Mouse (Mus musculus) frontal cortex, postnatal 10 days (tissue): ENCODE results near the gene Ciz1.
"Not testable (repeated sequence)": the region's sequence is repeated elsewhere in the genome, so short reads cannot be mapped to it uniquely, and the experiment has no call there.

Source experiments
- DNase-seq, 2 experiments: peaks; one replicate each; pipeline ENCODE4 v3.0.0; 2022; ENCODE audit warnings: low spot score in 2 of 2, mixed read lengths in 1 of 2

Ciz1 gene

DNA sequence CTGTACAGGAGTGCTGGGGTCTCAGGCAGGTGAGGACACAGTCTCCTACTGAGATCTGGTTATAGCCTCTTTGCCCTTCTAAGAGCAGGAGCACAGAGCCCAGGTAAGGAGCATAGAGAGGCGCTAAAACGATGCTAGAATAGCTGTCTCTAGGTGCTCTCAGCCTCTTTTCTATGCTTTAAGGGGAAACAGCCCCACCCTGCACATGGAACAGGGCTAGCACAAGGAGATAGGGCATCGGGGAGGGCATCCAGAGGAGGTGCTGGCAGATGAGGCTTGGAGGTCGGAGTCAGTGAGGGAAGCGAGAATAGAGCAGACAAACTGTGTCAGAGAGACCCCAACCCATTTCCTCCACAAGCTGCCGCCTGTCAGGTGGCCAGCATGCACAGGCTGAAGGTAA is 5.1 kb upstream of the Ciz1 start:
- no peak for DNase-seq

DNA sequence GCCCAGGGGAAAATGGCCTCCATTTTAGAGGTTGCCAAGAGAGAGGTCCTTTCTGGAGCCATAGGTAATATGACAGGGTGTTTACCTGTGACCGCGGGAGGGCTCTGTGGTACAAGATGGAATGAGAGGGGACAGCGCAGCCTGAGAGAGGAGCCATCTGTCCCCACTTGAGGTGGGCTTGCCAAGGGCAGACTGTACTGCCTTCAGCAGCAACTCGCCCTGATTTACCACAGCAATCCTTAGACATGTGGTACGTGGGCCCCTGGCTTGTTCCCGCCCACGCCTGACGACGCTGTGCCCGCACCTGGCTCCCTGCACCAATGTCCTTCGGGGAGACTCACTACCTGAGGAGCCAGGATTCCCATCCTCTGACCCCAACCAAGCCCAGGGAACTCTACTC is 3.8 kb upstream of the Ciz1 start:
- DNase-seq: no peak

DNA sequence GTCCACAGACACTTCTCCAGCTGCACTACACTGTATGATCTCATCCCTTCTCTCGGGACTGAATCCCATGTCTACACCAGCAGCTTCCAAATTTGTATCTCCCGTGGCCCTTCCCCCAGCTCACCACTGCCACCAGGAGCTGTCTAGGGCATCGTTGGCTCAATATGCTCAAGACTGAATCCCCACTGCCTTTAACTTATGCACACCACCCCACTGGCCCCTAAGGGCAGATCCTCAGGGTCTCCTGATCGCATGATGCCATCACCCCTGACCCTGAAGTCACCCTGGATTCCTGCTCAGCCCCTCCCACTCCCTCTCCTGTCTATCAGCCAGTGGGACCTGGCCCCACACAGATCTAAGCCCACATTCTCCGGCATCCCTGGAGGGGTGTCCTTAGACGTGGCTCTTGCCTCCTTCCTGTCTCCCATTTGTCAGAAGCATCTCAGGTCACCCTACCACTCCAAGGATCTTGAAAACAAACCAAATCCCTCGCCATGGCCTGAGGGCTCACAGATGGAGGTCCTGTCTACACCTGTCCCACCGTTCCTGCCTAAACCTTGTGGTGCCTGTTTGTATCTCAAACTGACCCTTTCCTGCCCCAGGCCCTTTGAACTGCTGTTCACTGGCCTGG is 2.4 kb upstream of the Ciz1 start:
- no peak for DNase-seq

DNA sequence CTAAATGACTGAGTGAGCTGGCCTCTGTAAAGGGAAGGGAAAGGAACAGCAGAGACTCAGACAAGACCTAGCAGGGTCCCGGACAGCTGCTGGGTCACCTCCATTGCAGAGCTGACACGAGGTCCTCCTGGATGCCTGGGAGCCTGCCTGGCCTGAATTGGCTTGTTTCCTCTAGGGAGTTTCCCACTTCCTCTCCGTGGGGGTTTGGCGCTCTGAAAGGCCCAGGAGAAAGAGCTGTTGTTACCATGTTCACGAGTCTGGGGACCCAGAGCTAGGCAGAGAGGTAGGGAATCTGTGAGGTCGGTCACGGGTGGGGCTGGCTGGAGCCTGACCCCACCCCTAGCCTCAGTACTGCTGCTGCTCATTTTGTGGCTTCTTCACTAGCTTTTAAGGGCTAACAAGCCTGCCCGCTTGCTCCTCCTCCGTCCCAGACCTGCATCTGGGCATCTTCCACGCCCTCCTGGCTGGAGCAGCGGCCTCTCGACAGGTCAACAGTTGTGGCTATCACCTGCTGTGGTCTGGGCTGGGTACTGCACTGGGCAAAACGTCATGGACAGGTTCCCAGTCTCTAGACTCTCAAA is 1.6 kb upstream of the Ciz1 start:
- no peak for DNase-seq

DNA sequence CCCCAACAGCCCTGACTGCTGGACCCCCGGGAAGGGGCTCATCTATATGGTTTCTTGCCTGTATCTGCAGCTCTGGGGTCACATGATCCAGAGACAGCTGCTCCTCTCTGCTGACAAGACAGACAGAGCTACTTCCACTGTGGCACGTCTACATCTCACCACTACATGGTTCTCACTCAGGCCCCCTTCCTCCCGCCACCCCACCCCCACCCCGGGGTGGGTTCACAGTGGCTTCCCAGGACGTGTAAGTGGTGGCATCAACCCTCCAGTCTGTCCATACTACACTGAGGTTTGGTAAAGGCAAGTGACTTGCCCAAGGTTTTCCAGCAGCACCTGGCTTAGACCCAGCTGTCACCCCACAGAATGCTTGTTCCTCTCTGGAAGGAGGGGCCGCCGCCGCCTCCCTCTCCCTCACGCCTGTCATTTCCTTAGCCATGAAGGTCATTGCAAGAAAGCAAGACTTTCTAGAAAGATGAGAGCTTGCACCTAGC is 611 bp upstream of the Ciz1 start:
- no peak for DNase-seq

DNA sequence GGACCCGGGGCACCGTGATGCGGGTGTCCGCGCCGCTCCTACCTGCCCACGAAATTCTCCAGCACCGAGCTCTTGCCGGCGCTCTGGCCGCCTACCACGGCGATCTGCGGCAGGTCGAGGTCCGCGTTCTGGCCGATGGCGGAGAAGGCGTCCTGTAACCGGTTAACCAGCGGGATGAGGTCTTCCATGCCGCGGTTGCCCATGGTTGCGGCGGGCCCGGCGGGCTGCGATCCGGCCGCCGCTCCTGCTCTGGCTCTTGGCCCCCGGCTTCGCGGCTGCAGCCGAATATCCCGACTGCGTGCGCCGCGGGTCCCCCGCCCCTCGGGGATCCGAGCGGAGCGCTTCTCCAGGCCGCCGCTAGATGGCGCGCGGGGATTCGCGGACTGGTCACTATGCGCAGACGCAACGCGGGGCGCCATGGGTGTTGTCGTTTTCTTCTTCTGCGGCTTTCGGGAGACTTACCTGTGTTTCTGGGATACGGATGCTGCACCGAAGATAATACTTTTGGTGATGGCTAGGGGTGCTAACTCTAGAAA is 948 bp downstream of the Ciz1 start, which contains the start of gene Dnm1:
Gene Dnm1 (minus strand): TSS at position 332 of the 536 bp plus-strand sequence.
- peak; percentile 86 to 92 for DNase-seq

DNA sequence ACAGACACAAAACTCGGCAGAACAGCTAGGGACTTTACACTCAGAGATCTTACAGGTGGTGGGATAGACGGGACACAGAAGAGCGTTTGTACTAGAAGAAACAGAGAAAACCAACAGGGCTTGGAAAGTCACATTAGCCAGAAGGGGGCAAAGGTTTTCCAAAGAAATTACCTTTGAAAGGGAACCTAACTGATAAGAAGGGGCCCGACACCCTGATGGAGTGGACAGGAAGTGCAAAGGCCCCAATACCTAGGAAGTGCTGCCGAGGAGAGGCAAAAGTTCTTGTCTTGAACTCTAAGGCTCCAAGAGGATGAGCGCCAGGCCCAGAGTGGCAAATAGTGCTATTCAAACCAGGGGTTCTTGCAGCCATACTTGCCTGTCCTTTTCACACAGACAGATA is 1.7 kb downstream of the Ciz1 start:
- DNase-seq: no peak

DNA sequence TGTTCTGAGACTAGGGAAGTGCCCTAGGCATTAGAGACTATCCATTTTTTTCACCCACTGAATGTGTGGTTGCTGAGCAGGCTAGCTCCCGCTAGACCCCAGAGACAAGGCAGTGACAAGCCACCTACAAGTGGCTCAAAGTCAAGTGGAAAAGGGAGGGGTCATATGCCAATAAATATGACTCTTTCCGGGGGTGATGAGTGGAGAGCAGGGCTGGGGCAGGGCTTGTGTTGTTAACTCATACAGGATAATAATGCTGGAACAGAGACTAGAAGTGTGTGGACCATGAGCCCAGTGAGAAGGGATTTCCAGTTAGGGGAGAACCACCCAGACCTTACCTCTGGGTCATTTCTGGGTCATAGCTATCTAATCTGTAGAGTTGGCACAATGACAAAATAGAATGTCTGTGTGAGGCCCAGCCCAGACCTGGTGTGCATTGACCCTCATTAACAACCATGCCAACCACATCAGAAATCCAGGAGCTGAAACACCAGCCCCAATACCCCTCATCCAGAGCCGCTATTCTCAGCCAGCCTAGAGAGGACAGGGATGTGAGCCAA is 2.3 kb downstream of the Ciz1 start:
- no peak for DNase-seq

DNA sequence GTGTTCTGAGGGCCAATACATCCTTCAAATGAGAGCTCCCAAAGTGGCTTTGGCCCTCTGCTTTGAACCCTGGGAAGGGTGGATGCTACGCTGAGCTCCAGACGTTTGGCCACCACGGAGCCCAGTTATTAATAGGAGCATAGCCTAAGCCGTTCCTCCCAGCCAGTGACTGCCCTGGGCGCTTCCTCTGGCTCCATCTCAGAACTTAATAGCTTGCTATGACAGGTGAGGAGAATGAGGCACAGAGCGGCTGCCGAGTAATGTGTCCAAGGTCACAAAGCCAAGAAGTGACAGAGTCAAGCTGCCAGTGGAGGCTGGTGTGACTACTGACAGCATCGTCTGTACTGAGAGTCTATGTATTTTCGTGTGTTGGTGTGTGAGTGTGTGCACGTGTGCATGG is 4.1 kb downstream of the Ciz1 start:
- no peak for DNase-seq

DNA sequence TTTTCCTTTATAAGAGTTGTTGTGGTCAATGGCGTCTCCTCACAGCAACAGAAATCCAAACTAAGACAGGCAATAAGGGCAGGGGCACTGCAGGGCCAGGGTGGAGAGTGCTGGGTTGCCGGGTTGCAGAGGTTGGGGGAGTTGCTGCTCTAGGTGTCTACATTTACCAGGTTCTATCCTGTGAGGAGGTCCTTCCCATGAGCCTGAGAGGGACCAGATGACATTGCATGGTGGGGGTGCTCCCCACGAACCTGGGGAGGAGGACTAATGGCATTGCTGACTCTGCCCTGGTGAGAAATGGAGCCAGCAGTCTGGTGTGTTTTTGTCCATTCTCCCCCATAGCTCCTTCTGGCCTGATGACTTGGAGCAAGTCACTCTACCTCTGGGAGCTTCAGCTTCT is 5.6 kb downstream of the Ciz1 start:
- no peak for DNase-seq

DNA sequence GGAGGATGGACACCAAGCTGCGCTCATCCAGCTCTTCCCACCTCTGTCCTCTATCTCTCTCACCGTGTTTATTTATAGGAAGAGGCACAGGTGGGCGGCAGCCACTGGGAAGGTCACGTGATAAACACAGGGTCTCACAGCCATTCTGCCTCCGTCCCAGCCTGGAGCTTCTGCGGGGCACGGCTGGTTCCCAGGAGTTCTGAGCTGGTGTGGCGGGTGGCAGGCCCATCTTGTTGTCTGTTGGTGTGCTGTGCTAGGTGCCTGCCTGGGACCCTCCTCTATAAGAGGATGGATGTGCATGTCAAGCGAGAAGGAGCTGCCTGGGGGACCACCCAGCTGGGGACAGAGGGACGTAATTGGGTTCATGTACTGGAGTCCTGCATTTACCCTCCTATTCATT is 6.3 kb downstream of the Ciz1 start:
- DNase-seq: no peak

DNA sequence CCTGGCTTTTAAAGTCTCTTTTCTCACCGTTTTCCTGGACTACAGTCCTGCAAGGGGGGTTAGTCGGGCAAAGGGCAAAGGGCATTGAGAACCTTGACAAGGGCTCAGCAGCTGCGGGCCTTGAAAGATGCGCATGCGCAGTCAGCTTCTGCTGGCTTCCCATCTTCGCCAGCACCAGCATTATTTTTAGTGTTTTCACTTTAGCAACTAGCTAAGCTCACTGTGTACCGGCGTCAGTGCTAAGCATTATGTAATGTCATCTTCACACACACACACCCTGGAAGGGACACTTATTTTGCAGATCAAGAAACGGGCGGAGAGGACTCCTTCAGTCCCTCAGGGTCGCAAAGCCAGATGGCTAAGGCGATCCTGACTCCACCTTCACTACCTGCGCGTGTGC is 8.6 kb downstream of the Ciz1 start:
- peak in 1 of 2 experiments; percentile 64 for DNase-seq

DNA sequence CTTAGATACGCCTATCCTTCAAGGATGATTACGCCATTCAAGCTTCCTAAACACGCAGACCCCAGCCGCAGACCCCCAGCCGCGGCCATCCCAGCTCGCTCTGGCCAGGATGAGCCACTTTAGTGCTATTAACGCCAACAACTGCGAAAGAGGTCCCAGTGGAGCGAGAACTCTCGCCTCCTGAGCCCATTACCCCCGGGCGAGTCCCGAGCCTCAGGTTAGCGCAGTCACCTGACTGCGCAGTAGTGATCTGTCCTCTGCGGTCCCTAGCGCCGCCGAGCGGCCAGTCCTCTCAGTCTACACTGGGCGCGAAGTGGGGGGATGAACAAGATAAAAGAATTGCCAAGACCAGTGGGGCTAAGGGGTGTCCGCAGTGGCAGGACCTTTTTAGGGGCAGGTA is 9.3 kb downstream of the Ciz1 start:
- DNase-seq: peak in 1 of 2 experiments; percentile 67

DNA sequence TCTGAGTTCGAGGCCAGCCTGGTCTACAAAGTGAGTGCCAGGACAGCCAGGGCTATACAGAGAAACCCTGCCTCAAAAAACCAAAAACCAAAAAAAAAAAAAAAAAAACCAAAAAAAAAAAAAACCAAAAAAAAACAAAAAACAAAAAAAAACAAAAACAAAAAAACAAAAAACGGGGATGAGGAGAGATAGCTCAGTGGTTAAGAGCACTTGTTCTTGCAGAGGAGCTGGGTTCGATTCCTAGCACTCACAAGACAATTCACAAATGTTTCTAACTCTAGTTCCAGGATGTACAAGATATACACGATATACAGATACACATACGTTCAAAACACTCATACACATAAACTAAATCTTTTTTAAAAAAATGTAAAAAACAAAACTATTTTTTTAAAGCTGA is 10.1 kb downstream of the Ciz1 start:
- not testable (repeated sequence) for DNase-seq

DNA sequence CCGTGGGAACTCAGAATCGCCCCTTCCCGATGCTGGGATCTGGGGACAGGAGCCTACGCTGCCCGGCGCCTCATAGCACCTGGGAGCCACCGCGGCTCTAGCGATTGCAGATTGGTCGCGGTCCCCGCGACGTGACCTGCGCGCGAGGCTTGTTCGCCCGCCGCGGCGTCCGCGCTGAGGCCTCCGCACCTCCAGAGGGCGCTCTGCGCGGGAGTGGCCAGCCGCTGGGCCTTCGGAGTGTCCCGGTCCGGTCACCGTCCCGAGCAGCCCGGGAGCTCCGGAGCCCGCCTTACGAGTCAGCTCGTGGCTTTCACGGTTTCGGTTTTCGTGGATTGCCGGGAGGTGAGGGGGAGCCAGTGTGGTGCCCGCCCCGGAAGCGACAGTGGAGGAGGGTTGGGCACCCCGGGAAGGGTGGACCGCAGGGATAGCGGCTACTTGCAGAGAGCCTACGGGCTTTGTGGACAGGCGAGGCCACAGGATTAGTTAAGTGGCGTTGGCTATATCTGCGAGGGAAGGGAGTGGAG is 10.8 kb downstream of the Ciz1 start:
- peak; percentile 80 to 88 for DNase-seq

DNA sequence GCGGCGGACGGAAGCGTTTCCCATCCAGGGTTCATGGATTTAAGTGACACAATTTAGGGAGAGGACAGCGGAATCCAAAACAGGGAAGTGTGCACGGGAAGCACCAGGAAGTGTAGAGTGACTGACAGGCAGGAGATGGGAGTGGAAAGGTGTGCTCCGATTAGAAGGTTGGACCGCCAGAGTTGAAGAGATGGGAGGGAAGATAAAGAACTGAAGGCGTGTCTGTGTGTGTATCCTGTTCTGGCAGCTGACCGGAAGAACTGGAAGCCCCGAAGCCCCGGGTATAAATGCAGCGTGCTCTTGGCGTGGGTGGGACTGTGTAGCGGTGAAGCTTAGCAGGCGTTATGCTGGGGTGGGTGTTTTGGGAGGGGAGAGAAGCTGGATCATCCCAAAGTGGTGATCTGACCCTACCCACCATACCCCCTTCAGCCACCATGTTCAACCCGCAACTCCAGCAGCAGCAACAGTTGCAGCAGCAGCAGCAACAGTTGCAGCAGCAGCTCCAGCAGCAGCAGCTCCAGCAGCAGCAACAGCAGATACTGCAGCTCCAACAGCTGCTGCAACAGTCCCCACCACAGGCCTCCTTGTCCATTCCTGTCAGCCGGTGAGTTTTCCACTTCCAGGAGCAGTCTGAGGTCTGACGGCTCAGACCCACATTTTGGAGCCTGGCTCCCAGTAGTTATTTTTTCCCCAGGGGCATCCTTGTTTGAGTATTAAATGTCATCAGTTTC is 11.4 kb downstream of the Ciz1 start:
- DNase-seq: no peak

DNA sequence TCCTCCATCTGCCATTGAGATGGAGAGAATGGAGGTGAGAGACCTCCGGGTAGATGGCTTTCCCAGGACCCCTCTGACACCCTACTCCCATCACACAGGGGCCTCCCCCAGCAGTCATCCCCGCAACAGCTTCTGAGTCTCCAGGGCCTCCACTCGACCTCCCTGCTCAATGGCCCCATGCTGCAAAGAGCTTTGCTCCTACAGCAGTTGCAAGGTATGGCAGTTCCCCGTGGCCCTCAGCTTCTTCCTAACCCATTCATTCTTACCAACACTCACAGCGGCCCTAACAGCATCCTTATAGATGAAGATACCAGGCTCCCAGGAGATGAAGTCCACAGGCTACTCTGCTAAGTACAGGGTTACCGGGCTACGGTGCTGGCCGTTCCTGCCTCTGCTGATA is 12.0 kb downstream of the Ciz1 start:
- no peak for DNase-seq

DNA sequence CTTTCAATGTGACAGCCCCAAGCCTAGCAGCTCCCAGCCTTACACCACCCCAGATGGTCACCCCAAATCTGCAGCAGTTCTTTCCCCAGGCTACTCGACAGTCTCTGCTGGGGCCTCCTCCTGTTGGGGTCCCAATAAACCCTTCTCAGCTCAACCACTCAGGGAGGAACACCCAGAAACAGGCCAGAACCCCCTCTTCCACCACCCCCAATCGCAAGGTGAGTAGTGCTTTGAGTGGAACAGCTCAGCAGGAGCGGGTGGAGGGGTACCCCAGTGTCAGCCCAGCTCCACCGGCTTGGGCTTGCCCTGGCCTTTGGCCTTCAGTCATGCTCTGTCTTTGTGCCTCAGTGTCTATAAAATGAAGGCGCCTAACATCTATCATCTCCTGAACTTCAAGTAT is 15.2 kb downstream of the Ciz1 start:
- DNase-seq: no peak

DNA sequence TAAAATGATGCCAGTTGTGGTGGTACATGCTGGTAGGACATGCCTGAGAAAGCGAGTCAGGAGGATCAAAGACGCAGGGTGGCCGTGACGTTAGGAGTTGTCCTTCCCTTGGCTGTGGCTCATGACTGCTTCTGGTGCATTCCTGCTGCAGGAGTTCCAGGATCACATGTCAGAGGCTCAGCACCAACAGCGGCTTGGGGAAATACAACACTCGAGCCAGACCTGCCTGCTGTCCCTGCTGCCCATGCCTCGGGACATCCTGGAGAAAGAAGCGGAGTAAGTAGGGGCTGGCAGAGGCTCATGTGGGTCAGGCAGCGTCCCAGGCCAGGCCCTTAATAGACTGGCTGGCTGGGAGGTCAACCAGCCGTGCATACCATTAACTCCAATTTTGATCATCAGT is 22.1 kb downstream of the Ciz1 start:
- DNase-seq: no peak

DNA sequence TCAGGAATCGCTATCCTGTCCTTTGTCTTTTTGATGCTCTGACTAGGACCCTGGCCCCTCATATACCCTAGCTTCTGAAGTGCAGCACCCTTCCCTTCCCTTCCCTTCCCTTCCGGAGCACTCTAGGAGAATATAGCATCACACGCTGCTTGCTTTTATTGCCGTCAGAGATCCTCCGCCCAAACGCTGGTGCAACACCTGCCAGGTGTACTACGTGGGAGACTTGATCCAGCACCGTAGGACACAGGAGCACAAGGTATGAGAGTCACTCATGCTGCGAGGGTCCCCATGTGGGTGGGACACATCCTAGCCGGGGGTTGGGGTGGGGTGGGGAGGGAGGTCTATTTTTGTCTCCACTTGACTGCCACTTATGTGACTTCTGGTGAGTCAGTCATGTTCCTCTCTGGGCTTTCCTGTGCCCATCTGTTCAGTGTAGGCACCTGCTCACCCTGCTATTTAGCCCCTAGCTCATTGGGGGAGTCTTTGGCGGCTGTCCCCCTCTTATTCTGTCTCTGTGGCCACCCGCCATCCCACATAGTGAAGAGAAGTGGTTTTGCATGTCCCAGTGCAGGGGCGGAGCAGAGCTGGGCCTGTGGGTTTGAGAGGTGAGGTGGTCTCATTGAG is 23.3 kb downstream of the Ciz1 start:
- no peak for DNase-seq

DNA sequence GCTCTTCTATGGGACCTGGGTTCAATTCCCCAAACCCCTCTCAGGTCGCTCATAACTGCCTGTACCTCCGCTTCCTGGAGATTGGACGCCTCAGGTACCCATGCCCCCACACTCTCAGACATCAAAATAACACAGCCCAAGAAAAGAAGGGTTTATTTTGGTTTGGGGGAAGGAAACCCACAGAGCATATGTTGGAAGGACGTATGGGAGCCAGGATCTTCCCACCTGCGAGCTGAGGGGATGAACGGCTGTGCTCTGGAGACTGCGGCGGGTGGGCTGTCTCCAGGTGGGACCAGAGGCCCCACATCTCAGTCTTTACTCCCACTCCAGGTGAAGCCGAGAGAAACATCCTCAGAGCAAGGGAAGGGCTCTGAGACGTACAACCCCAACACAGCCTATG is 24.8 kb downstream of the Ciz1 start:
- no peak for DNase-seq

DNA sequence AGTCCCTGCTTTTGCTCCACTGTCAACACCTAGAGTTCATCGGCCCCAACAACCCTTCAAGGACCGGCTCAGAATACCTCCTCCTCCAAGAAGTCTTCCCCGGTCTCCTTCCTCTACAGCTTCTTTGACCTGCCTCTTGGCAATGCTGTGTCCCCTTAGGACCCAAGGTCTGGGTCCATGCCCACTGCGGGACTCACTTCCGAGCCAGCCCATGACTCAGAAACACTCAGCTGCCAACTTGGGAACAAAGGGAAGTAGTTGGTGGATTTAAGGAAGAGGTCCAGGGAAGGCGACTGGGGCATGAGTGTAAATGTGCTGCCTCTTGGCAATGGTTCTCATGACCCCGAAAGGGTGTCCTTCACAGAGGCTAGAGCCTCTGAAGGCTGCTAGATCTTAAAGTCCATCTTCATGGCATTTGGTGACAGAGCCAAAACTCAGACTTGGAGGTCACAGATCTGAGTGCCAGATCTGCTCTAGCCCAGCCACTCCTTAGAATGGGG is 27.9 kb downstream of the Ciz1 start:
- no peak for DNase-seq
